Mouse (Mus musculus): ENCODE measurements around the gene Lamb1.

The Lamb1 gene

DNA sequence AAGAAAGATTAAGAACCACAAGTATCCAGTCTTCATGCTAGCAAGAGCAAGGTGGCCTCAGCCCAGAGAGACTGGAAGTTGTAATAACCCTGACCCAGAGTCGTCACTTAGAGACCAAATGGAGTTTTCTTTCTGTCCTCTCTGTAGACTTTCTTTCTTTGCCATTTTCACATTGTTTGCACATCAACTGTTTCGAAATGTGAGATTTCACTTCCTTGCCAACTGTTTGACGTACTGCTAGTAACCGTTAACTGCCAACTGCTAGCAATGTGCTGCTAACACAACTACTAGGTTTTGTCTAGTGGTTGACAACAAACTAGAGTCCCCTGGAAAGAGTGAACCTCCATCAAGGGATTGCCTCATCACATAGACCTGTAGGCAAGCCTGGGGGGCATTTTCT lies 18.1 kb downstream of the Lamb1 start:
- in situ Hi-C loops (cut with MboI; ENCODE audit: low sequenced_read_pairs), result no loop called here

DNA sequence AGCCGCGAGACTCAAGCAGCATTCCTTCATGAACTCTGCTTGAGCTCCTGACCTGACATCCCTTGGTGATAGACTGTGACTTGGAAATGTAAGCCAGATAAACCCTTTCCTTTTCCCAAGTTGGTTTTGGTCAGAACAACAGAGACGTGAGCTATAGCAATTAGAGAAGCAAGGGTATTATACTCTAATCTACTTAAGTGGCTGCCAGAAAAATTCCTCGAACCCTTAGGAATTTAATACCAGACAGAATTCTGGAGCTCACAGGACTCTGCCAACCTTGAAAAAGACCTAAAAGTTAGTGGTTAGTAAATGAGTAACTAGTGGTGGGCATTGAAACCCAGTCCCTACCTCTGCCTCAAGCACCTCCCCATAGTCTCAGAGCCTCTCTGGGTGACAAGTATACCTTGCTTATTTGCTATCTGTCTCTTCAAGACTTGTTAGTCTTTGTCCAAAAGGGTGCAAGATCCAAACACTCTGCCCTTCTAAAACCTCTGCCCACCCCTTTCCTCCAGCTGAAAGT lies 18.6 kb downstream of the Lamb1 start:
- in situ Hi-C loops (cut with MboI; ENCODE audit: low sequenced_read_pairs), result no loop called here

DNA sequence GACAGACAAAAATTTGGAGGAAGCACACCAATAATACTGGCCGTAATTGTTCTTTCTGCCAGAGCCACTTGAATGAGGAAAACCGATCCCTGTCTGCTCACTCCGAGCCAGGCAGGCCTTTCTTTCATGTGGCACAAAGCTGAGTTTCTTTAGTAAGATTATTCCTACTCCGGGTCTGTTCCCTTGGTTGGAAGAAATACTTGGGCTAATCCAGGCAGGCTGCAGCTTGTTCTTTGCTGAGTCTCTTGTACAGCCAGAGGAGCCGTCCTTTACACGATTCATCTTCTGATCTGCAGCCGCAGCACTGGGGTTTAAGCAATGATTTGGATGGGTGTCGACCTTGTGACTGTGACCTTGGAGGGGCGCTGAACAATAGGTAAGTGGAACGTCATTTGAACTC lies 24.0 kb downstream of the Lamb1 start:
- in situ Hi-C loops (cut with MboI; ENCODE audit: low sequenced_read_pairs), result no loop called here

DNA sequence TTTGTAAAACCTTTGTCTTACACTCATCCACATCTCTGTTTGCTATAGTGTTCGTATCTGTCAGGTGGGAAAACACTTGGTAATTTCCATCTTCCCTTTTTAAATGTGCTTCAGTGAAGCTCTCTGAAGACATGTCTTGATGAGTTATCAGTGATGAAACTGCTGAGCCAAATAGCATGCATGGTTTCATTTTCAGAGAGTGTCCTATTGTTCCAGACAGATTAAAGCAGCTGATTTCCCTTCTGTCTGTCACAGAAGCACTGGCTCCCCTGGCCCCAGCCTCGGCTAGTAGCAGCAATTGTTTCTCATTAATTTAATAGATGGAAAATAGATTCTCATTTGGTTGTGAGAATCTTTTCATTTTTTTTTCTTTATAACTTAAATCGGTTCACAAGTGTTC lies 25.9 kb downstream of the Lamb1 start:
- in situ Hi-C loops (cut with MboI; ENCODE audit: low sequenced_read_pairs), result no loop called here

DNA sequence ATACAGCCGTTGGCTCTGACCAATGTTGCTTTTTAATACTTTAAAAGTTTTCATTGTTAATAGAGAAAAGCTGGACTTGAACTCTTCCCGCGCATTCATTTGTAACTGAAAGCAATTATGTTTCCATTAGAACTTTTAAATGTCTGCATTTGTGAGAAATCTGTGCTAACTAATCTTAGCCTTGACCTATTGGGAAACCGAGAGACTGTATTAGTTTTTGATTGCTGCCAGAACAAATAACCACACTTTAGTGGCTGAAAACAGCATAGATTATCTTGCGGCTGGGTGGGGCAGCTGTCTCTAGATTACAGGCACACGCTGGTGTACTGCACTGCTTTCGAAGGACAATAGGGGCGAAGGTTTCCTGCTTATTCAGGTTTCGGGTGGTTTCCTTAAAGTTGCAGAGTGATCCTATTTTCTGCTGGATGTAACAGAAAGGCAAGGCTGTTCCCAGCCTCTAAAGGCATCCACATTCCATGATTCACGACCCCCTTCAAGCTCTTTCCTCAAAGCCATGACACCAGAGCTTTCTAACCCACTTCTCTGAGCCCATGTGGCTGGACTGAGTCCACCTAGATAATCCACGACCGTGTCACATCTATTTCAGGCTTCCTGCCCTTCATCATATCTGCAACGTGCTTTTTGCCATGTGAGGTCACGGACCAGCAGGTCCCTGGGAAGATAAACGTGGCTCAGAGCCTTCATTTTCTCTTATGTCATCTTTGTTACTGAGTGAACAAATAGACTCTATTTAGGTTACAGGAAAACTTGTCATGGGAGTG lies 28.5 kb downstream of the Lamb1 start:
- in situ Hi-C loops (cut with MboI; ENCODE audit: low sequenced_read_pairs), result no loop called here

DNA sequence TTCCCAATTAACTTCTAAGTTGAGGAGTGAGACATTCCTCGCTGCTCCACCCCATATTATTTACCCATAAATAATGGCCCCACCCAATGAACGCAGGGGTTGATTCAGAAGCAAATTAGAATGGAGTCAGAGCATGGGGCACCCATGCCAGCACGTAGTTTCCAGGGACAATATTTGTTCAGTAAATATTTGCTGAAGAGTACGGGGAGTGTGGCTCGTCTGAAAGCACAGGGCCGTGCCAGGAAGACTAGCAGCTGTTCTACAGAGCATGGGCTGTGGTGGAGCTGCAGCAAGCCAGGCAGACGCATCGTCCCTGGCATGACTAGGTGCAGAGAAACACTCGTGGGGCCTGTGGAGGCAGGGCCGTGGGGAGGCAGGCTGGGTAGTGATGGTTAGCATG lies 29.5 kb downstream of the Lamb1 start:
- in situ Hi-C loops (cut with MboI; ENCODE audit: low sequenced_read_pairs), result no loop called here

DNA sequence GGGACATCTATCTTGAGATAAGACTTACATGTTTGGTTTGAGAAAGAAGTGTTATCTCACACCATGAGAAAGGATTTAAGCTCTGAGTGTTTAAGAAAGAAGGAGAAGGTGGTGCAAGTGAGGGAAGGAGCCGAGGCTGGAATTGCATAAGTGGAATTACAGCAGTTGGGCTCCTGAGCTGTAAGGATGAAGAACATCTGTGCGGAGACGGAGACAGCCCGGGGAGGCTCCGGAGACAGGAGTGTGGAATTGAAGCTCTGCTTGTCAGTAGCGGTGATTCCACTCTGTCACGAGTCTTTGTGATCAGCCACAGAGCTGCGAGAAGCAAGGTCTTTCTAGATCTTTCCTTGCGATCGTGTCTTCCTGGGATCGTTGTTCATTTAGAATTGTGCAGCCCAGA lies 30.0 kb downstream of the Lamb1 start:
- in situ Hi-C loops (cut with MboI; ENCODE audit: low sequenced_read_pairs), result no loop called here

DNA sequence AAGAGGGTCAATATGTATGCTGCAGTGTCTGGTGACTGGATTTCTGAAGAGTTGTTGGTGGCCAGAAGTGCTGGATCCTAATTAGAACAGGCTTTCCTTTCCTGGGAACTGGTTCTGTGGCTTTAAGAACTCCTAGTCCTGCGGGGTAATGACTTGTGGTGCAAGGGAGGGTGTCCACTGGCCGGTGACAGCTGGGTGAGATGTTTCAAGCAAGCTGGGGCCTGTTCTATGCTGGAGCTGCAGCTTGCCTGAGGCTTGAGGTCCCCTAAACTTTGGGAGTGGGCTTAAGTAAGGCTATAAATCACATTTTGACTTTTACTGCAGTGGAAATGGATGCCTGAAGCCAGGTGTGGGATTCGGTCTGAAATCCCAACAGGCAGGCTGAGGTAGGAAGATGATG lies 30.5 kb downstream of the Lamb1 start:
- in situ Hi-C loops (cut with MboI; ENCODE audit: low sequenced_read_pairs), result no loop called here

DNA sequence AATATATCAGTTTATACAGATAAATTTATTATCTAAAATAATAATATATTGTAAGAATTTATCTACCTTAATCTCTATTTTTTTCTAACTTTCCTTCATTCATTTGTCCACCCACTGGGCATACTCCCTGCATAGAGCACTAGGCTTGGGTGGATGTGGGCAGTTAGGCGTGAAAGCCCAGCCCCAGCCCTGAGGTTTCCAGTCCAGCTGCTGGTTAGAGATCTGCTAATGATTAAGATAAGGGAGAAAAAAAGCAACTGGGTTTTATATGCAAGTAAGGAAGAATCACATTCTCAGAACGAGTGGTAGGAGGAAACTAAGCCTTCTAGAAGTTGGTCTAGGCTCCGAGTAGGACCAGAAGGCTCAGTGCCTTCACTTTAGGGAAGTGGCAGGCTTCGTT lies 31.1 kb downstream of the Lamb1 start:
- in situ Hi-C loops (cut with MboI; ENCODE audit: low sequenced_read_pairs), result no loop called here

DNA sequence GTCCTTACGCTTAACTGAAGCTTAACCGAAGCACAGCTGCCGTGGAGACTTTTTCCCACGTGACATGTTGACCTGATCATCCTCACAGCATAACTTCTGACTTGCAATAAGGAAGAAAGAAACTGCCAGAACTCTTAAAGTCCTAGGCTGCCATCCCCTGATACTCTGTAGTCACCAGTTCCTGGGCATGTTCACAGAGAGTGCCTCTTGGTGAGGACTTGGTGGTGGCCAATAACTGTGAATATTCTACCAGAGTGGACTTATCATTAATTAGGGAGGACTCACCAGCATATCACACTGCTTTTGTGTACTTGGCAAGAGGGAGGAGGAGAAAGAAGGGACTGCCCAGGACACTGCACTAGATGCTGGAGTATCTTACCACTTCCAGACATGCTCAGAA lies 33.1 kb downstream of the Lamb1 start:
- in situ Hi-C loops (cut with MboI; ENCODE audit: low sequenced_read_pairs), result no loop called here

DNA sequence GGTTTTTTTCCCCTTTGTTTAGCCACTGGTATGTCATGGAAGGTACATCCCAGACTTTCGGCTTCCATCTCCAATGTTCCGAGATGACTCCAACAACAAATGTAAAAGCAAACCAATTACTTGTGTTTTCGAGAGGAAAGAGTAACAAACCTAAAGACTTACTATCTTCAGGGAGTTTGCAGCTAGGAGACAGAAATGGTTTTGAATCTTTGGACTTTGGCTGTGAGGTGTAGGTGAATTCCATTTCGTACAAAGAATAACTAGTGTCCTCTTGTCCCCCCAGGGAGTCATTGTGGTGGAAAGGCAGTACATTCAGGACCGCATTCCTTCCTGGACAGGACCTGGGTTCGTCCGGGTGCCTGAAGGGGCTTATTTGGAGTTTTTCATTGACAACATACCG lies 33.5 kb downstream of the Lamb1 start:
- in situ Hi-C loops (cut with MboI; ENCODE audit: low sequenced_read_pairs), result no loop called here

DNA sequence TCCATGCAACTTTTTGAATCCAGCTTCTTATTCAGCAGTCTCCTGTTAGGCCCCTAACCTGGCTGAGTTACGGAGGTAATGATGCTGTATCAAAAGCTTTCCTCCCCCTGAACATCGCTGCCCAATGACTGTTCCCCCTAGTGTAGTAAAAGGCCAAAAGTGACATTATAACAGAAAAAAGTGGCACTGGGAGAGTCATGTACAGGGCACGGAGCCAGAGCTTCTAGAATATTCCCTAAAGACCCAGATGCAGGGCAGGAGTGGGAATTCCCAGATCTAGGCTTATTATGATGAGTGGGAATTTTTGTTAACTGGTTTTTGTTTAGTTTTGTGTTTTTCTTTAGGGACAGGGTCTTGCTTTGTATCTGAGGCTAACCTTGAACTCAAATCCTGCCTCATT lies 34.1 kb downstream of the Lamb1 start:
- in situ Hi-C loops (cut with MboI; ENCODE audit: low sequenced_read_pairs), result no loop called here

DNA sequence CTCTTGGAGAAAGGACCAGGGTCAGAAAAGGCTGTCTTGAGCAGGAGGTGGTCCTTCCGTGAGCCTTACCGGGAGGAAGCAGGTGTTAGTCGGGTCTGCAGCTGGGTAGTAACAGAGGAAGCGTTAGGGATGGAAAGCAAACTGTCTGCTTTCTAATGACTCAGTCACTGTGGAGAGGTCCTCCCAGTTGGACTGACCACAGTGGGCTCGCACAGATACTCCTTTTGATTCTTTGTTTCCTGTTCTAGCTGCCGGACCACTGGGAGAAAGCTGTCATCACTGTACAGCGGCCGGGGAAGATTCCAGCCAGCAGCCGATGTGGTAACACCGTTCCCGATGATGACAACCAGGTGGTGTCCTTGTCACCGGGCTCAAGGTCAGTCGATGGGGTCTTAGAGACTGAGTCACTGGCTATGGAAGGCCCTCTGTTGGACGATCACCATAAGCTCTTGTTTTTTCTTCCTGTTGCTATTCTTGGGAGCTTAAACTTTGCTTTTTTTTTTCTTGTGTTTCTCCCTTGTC lies 34.7 kb downstream of the Lamb1 start:
- in situ Hi-C loops (cut with MboI; ENCODE audit: low sequenced_read_pairs), result no loop called here

DNA sequence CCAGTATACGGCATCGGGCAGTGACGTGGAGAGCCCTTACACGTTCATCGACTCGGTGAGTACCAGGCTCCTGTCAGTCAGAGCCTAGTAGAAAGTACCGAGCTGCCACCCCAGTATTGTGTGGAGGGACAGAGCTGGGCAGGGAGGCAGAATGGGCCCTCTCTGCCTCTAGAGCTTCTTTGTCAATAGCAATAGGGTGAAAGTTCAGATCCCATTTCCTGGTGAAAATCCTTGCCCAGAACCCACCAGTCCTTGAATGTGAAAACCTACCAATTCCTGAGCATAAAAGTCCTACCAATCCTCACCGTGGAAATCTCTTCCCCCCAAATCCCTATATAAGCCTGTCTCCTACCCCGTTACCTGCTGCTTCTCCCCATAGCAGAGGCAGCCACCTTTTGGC lies 35.2 kb downstream of the Lamb1 start:
- in situ Hi-C loops (cut with MboI; ENCODE audit: low sequenced_read_pairs), result no loop called here

DNA sequence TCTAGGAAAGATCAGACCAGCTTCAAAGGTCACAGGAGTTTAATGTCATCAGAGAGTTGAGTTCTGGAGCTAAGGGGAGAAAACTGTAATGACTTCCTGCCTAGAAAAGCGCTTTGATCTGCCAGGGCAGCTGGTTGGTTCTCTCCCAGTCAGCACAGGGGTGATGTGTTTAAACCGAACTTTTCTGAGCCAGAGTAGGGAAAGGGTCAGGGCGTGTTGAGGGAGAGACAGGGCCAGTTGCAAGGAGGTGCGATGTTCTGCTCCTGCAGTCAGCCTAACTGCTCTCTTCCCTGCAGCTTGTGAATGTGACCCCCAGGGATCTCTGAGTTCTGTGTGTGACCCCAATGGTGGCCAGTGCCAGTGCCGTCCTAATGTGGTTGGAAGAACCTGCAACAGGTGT lies 37.2 kb downstream of the Lamb1 start:
- in situ Hi-C loops (cut with MboI; ENCODE audit: low sequenced_read_pairs), result no loop called here

DNA sequence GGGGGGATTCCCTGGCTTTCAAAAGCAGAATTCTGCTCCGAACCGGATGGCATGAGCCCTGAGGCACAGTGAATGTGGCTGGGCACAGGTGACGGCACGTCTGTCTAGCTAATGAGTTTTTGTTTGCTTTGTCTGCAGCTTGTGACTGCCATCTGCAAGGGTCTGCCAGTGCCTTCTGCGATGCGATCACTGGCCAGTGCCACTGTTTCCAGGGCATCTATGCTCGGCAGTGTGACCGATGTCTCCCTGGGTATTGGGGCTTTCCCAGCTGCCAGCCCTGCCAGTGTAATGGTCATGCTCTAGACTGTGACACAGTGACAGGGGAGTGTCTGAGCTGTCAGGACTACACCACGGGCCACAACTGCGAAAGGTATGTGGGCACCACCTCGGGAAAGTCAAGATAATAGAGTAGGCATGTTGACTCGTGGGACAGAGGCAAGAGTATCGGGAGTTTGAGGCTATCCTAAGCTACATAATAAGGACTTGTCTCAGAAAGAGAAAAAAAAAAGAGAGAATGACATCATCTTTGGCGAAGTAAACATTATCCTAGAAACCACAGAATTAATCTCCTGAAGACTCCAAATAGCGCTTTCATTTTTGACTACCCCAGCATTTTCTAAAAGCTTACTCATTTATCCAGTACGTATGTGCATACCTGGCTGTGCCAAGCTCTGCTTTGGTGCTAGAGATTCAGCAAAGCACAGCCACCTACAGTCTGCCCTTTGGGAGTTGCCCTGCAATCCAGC lies 37.9 kb downstream of the Lamb1 start:
- in situ Hi-C loops (cut with MboI; ENCODE audit: low sequenced_read_pairs), result no loop called here

DNA sequence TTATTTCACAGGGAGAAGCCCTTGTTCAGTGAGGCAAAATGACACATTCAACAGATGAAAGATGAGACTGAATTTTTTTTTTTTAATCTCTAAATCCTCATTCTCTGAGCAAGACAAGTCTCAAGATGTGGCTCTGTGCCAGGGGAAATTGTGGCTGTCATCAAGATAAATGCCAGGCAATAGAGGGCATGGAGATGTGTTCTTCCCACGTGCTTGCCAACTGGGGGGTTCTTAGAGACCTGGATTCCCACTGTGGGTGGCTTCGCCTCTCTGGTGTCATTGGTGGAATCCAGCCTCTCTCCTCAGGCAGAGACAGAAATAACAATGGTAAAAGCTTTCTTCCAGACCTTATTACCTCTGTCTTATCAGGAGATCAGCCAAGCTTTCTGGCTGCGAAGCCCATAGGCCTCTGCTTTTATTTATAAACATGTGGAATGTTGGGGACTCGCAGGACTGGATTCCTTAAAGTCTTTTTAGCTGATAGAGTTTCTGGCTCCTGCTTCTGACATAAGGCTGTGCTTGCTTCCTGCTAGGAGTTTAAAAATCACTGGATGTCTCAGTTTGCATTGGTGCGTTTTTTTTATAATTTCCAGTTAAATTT lies 41.1 kb downstream of the Lamb1 start:
- in situ Hi-C loops (cut with MboI; ENCODE audit: low sequenced_read_pairs), result no loop called here

DNA sequence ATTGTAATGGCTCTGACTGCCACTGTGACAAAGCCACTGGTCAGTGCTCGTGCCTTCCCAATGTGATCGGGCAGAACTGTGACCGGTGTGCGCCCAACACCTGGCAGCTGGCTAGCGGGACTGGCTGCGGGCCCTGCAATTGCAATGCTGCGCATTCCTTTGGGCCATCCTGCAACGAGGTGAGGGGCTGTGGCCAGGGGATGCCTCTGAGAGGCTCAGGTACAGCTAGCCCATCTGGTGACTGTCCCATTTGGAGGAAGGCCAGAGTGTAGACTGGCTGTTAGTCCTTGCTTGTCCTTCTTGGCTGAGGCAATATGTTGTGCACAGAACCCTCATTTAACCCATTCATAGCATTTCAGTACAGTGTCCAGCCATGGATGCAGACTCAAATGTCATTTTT lies 42.0 kb downstream of the Lamb1 start:
- in situ Hi-C loops (cut with MboI; ENCODE audit: low sequenced_read_pairs), result no loop called here

DNA sequence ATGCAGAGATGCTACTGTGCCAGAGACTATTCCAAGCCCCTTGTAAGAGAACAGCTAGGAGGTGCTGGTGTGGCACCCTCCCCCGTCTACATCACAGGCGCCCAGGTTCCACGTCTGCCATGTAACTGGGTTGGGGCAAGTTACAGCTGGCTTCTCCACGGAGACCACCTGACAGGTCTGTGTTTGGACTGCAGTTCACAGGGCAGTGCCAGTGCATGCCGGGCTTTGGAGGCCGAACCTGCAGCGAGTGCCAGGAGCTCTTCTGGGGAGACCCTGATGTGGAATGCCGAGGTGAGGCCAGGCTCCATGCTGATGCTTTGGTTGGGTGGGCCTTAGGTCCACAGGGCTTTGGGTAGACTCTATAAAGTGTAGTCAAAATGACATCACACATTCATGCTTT lies 42.7 kb downstream of the Lamb1 start:
- in situ Hi-C loops (cut with MboI; ENCODE audit: low sequenced_read_pairs), result no loop called here

DNA sequence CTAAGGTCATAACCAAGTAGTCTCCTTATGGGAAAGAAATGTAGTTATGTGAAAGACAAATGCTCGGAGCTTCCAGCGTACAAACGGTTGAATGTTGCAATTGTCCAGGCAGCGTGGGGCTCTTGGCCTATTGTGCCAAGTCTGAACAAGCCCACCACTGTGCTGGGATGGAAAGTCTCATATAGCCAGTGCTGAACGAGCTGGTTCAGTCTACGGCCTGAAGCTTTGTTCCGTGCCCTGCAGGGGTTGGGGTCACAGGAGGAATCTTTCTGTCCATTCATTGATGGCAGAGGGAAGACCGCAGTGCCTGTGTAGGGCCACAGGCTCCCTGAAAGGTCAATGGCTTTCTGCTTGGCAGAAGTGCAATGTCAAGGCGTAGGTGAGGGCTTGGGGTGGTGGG lies 45.7 kb downstream of the Lamb1 start:
- in situ Hi-C loops (cut with MboI; ENCODE audit: low sequenced_read_pairs), result no loop called here

DNA sequence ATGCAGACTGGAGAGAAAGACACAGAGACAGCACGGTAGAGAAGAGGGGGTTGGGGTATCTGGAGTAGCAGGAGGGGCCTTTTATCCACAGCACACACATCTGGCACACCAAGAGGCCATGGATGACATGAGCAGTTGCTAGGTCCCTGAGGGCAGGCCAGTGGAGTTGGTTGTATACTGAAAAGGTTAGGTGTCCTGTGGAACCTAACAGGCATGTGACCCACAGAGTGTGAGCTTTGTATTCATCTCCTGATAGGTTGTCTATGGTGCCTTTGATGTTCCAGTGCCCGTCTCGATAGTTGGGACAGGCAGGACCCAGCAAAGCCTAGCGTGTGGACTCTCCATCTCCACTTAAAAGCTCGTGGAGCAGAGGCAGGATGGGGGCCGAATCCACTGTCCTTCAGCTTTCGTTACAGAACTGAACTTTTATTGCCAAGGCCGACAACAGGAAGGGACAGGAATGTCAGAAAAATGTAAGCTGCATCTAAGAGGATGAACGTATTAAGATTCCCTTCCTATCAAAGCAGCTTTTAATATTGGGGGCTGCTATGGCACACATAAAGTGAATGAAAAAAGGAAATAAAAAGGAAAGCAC lies 46.7 kb downstream of the Lamb1 start:
- in situ Hi-C loops (cut with MboI; ENCODE audit: low sequenced_read_pairs), result no loop called here

All from CH12F3 (cell line).